Mouse (Mus musculus) ES-E14 (cell line): ENCODE measurements around the gene Minpp1. TPM values are rescaled to one million over a fixed set of nuclear protein-coding genes. Genes with fewer than 3 reads are reported as not detected.

Source experiments
- DNase-seq: peaks from one replicate; pipeline ENCODE4 v3.0.0-alpha.2; 2013; ENCODE audit warnings: low read depth, low spot score
- H3K27ac ChIP-seq: 2 replicates; pipeline ENCODE4 v1.5.1; 2012; ENCODE audit warnings: low read depth, mild to moderate bottlenecking, low read length, moderate library complexity, mixed read lengths; ENCODE audit not compliant: poor library complexity, insufficient read depth, severe bottlenecking
- H3K36me3 ChIP-seq: 2 replicates; pipeline ENCODE4 v1.6.1; 2012; ENCODE audit warnings: mild to moderate bottlenecking, low read length, moderate library complexity, mixed read lengths; ENCODE audit not compliant: control insufficient read depth, poor library complexity, insufficient read depth, severe bottlenecking
- H3K4me1 ChIP-seq, 2 experiments: fragments of 150-350 bp in 1 of 2; sonication (generic) in 1 of 2; 2 replicates each; pipeline ENCODE4 v1.6.1; 2012; ENCODE audit warnings: low read length in 2 of 2, mild to moderate bottlenecking in 1 of 2, mixed read lengths in 1 of 2; ENCODE audit not compliant: control insufficient read depth in 2 of 2, insufficient read depth in 2 of 2, poor library complexity in 1 of 2
- H3K4me3 ChIP-seq, 2 experiments: fragments of 150-350 bp in 1 of 2; sonication (generic) in 1 of 2; 2 replicates each; pipeline ENCODE4 v1.5.1; 2012; ENCODE audit warnings: low read length in 2 of 2, low read depth in 1 of 2, mild to moderate bottlenecking in 1 of 2, mixed read lengths in 1 of 2; ENCODE audit not compliant: insufficient read depth in 1 of 2, poor library complexity in 1 of 2, severe bottlenecking in 1 of 2
- H3K9ac ChIP-seq: 2 replicates; pipeline ENCODE4 v1.6.1; 2012; ENCODE audit warnings: low read depth, mild to moderate bottlenecking, low read length, mixed read lengths; ENCODE audit not compliant: poor library complexity, insufficient read depth, severe bottlenecking
- H3K9me3 ChIP-seq: fragments of 150-350 bp; sonication (generic); 2 replicates; pipeline ENCODE4 v1.6.1; 2012; ENCODE audit warnings: low read depth, mild to moderate bottlenecking, low read length; ENCODE audit not compliant: control insufficient read depth, insufficient read depth
- CHD2 ChIP-seq: IDR thresholded peaks from 2 replicates; pipeline ENCODE4 v1.6.1; 2014; ENCODE audit warnings: mild to moderate bottlenecking, low read depth, low read length, inconsistent platforms
- HCFC1 ChIP-seq: IDR thresholded peaks from 2 replicates; pipeline ENCODE4 v1.6.1; 2012; ENCODE audit warnings: low read length, inconsistent platforms, borderline replicate concordance; ENCODE audit not compliant: insufficient read depth
- MAFK ChIP-seq: IDR thresholded peaks from 2 replicates; pipeline ENCODE4 v1.6.1; 2014; ENCODE audit warnings: mild to moderate bottlenecking, low read depth, low read length, inconsistent platforms; ENCODE audit not compliant: insufficient read depth
- ZC3H11A ChIP-seq: IDR thresholded peaks from 2 replicates; pipeline ENCODE4 v1.6.1; 2012; ENCODE audit warnings: low read depth, mild to moderate bottlenecking, inconsistent platforms, low read length, borderline replicate concordance
- ZNF384 ChIP-seq: IDR thresholded peaks from 2 replicates; pipeline ENCODE4 v1.6.1; 2012; ENCODE audit warnings: low read depth, low read length, inconsistent platforms
- in situ Hi-C, 2 experiments: fragments of 600-800 bp; cut with MboI; formaldehyde crosslinking; loops; one replicate each; pipeline ENCODE4 v1.15.1; 2025; ENCODE audit warnings: low sequenced_read_pairs in 2 of 2, inconsistent platforms in 1 of 2; ENCODE audit not compliant: unreplicated experiment in 2 of 2
- total RNA-seq: library from RNA; depleted of rRNA; stranded (reverse); fragments of 300-350 nt; gene quantifications from 2 replicates; pipeline ENCODE4 v1.2.3, GENCODE M21; 2012

The Minpp1 gene
- total RNA-seq, 1 experiment = 60.8 TPM

DNA sequence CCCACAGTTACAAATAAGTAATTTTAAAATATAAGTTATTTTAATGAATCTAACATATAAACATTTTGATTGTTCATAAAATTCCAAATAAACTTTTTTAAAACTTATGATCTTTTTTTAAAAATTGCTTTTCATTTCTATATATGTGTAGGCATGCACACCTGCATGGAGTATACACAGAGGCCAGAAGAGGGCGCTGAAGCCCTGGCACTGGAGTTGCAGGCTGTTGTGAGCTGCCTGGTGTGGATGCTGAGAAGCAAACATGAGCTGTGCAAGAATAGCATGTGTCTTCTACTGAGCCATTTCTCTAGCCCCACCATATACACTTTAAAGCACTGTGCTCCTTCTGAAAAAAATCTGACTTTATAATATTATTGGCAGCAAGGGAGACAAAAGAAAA, 26.9 kb downstream of the Minpp1 start:
- peak; percentile 29 for DNase-seq

GRCm38 (mm10) chr19:32516575-32516974, 31.0 kb downstream of the Minpp1 start:
- TF ChIP-seq HCFC1 (no peak), CHD2 (no peak), MAFK (no peak), ZNF384 (no peak), ZC3H11A (no peak)
- Histone ChIP-seq H3K27ac (no peak overlapping the region), H3K36me3 (peaks cover 8% of the 10 kb centered on the region), H3K9me3 (no peaks in the 10 kb centered on the region), H3K9ac (no peak overlapping the region), H3K4me1 (no peaks in the 10 kb centered on the region), H3K4me3 (no peak overlapping the region)
- in situ Hi-C loops = loop anchor here in 1 of 2 experiments (25.0 kb wide), 1 partner anchor 171 kb away; no protein-coding TSS in a partner anchor
- no peak for DNase-seq

More for the DNA sequence above, 26.9 kb downstream of the Minpp1 start:
- no peak overlapping the region for H3K9ac ChIP-seq
- peaks cover 0 to 1% of the 10 kb centered on the region in 2 experiments; a peak in 1 of 4 replicates for H3K4me1 ChIP-seq
- peaks cover 13% of the 10 kb centered on the region for H3K36me3 ChIP-seq
- no peaks in the 10 kb centered on the region for H3K9me3 ChIP-seq
- no peak overlapping the region for H3K27ac ChIP-seq
- in situ Hi-C loops = loop anchor here in 1 of 2 experiments (25.0 kb wide), 1 partner anchor 175 kb away; no protein-coding TSS in a partner anchor
- H3K4me3 ChIP-seq = no peak overlapping the region
- TF ChIP-seq CHD2 (no peak), ZC3H11A (no peak), MAFK (no peak), HCFC1 (no peak), ZNF384 (no peak)

- in situ Hi-C loops = loop anchor here in 1 of 2 experiments (25.0 kb wide), 1 partner anchor 166 kb away; no protein-coding TSS in a partner anchor
- Histone ChIP-seq H3K36me3 (no peaks in the 10 kb centered on the region), H3K4me3 (no peak overlapping the region), H3K9me3 (no peaks in the 10 kb centered on the region), H3K27ac (no peak overlapping the region), H3K9ac (no peak overlapping the region), H3K4me1 (peaks cover 16% of the 10 kb centered on the region in 2 experiments)
- no peak for DNase-seq
- TF ChIP-seq CHD2 = no peak
- no peak for TF ChIP-seq HCFC1
- 0 out of 2 replicates have a peak, but pooled peaks have one; percentile 41 for TF ChIP-seq ZC3H11A
- no peak for TF ChIP-seq ZNF384
- TF ChIP-seq MAFK = no peak
These were observed 35.9 kb downstream of the Minpp1 start for GRCm38 (mm10) chr19:32521446-32521845.

- no peak overlapping the region for H3K27ac ChIP-seq
These were observed 36.7 kb downstream of the Minpp1 start for GRCm38 (mm10) chr19:32522247-32522646.

More at GRCm38 (mm10) chr19:32522247-32522646, 36.7 kb downstream of the Minpp1 start:
- H3K4me1 ChIP-seq = peaks cover 16% of the 10 kb centered on the region in 2 experiments
- no peak for DNase-seq
- H3K9me3 ChIP-seq = no peaks in the 10 kb centered on the region
- in situ Hi-C loops = loop anchor here in 1 of 2 experiments (25.0 kb wide), 1 partner anchor 165 kb away; no protein-coding TSS in a partner anchor
- no peak overlapping the region for H3K9ac ChIP-seq
- no peak overlapping the region for H3K4me3 ChIP-seq
- no peak for TF ChIP-seq MAFK
- no peak for TF ChIP-seq ZNF384
- no peak for TF ChIP-seq ZC3H11A
- no peak for TF ChIP-seq HCFC1
- TF ChIP-seq CHD2 = no peak
- H3K36me3 ChIP-seq = no peaks in the 10 kb centered on the region
